Mouse (Mus musculus) neutrophil, adult 83 days (primary cell): Measurements from ENCODE around the gene Clec4b1. TPM values are rescaled to one million over a fixed set of nuclear protein-coding genes. Genes with fewer than 3 reads are reported as not detected.

Experiments
- total RNA-seq, 2 experiments: library from RNA; stranded (reverse); gene quantifications; one replicate each; pipeline ENCODE4 v1.2.4; 2023

Gene Clec4b1
- total RNA-seq, result 1 to 10 TPM; 3.7 to 4.4 TPM

DNA sequence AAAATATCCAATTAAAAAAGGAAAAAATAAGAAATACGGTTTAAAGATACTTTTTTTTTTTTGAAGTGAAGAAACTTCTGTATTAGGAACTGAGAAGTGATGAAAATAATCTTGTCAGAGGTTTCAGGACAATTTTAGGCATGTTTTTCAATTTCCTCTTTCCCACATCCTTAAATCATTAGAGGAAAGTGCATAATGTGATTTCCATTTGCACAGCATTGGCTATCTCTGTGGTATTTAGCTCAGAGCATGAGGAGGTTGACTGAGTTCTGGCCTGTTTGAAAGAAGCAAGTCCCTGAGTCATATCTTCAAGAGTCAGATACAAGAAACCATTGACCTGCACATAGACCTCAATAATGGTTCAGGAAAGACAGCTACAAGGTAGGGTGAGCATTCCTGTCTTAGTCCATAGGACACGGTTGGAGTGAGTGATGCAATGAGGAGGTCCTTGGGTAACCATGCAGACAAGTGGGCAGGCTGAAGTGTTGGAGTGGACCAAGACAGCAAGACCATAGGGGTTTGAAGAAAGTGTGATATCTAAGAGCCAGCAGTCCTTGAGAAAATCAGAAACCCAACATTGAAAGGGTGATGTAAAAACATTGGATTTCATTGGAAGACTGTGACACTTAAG is at the start of gene Clec4b1:
Clec4b1 (plus strand) TSS at position 221 of the 631 bp plus-strand sequence.

DNA sequence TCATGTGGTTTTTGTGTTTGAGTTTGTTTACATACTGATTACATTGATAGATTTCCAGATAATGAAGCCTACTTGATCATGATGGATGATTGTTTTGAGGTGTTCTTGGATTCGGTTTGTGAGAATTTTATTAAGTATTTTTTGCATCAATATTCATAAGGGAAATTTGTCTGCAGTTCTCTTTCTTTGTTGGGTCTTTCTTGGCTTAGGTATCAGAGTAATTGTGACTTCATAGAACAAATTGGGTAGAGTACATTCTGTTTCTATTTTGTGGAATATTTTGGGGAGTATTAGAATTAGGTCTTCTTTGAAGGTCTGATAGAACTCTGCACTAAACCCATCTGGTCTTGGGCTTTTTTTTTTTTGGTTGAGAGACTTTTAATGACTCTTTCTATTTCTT is 56.4 kb downstream of the Clec4b1 start, which contains the start of gene Clec4a2:
Clec4a2 (plus strand) TSS at position 301 of the 400 bp plus-strand sequence.

Other genes starting within 250 kb of the Clec4b1 start
- 100 to 1,000 TPM; 531 to 535 TPM for gene Slc2a3, start 248.3 kb upstream of the Clec4b1 start, total RNA-seq
- gene Foxj2, start 230.0 kb upstream of the Clec4b1 start, total RNA-seq, result 10 to 100 TPM; 27.4 to 27.8 TPM
- gene C3ar1, start 193.8 kb upstream of the Clec4b1 start, total RNA-seq, result under 1 TPM; 0.53 to 0.55 TPM
- 10 to 100 TPM; 41.5 to 42.4 TPM for gene Necap1, start 175.5 kb upstream of the Clec4b1 start, total RNA-seq
- gene Clec4a1, start 128.1 kb upstream of the Clec4b1 start, total RNA-seq, result 10 to 100 TPM; 60.6 to 71.3 TPM
- 10 to 100 TPM; 69.4 to 73.0 TPM for gene Clec4a3, start 97.4 kb upstream of the Clec4b1 start, total RNA-seq
- 1 to 10 TPM; 1.5 to 1.9 TPM for gene Clec4a4, start 59.6 kb upstream of the Clec4b1 start, total RNA-seq
- gene Clec4a2, start 56.5 kb downstream of the Clec4b1 start, total RNA-seq, result 100 to 1,000 TPM; 212 to 236 TPM
- gene Clec4b2, start 122.9 kb downstream of the Clec4b1 start, total RNA-seq, result 10 to 100 TPM in 1 of 2 experiments, 1 to 10 TPM in 1; 9.6 to 12.2 TPM
- gene Clec4n, start 179.9 kb downstream of the Clec4b1 start, total RNA-seq, result 1 to 10 TPM; 2.8 to 3.1 TPM
- 100 to 1,000 TPM; 103 to 128 TPM for gene Clec4d, start 212.1 kb downstream of the Clec4b1 start, total RNA-seq
- gene Clec4e, start 239.9 kb downstream of the Clec4b1 start, total RNA-seq, result 100 to 1,000 TPM; 206 to 213 TPM